ENCODE assay signal across 10 mouse cellular contexts in the genomic region with DNA sequence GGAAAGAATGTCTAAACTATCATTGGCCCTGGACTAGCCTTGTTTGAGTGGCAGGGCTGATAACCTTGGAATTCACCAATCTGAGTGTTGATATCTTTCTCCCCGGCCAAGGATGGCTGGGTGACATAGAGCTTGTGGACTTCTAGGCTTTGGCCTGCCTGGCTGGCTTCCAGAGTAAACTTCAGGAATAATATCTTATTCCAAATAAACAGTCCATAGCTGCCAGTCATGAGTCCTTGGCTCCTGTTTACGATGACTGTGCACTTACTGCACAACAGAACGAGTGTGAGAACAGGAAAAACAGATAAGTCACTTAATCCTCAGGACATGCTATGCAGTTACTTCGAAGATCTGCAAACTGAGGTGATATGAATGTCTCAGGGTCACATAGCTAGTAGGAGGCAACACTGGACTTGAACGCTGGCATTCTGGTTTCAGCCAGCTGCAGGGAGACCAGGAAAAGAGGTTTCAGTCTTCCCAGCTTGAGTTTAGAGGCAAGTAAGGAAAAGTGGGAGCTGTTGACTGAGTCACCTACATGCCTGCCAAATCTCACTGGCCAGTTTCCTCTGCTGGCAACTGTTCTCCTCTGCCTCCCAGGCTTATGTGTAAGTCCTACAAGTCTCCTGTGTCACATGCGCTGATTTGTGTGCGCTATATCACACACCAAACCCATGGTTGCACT.
DNase-seq lines count a peak whose midpoint lies in the region; ATAC-seq lines count a peak whose summit lies in the region.
"Had no signal": no experiment of that assay in that cellular context is flagged by ENCODE, and none has a peak within 500 bp of the region (broad histone marks: within the 10 kb centered on the region; RNA-seq: fewer than 3 reads in every experiment).

No protein-coding gene starts in this region.

- H3K4me3 ChIP-seq in limb, embryonic 10.5 days = no peak overlapping the region
- H3K4me3 ChIP-seq in forebrain, embryonic 13.5 days = no peak overlapping the region
- H3K4me3 ChIP-seq: neural tube, embryonic 13.5 days had no signal

- no peaks in the 10 kb centered on the region for H3K9me3 ChIP-seq in limb, embryonic 10.5 days (replicated peaks)
- H3K9me3 ChIP-seq in forebrain, embryonic 13.5 days (replicated peaks) = no peaks in the 10 kb centered on the region
- H3K9me3 ChIP-seq: neural tube, embryonic 13.5 days had no signal

- intact Hi-C loops in left cerebral cortex, postnatal 25 days (cut with DNase I) = no loop called here

- H3K27me3 ChIP-seq in limb, embryonic 10.5 days (ENCODE audit: low read depth, poor library complexity, severe bottlenecking) = no peaks in the 10 kb centered on the region
- no peaks in the 10 kb centered on the region for H3K27me3 ChIP-seq in forebrain, embryonic 13.5 days
- H3K27me3 ChIP-seq: neural tube, embryonic 13.5 days had no signal

- no peak overlapping the region for H3K9ac ChIP-seq in forebrain, embryonic 13.5 days
- H3K9ac ChIP-seq: neural tube, embryonic 13.5 days had no signal

- 84% methylated on average over 7 of the region's 7 CpGs for WGBS in limb, embryonic 10.5 days
- WGBS in forebrain, embryonic 13.5 days = 91% methylated on average over 7 of the region's 7 CpGs

- DNase-seq in 3T3-L1 (ENCODE audit: low read depth, low spot score) = peak; percentile 99
- peak; percentile 94 for DNase-seq in NIH3T3 (ENCODE audit: low read depth)
- DNase-seq in heart, adult 11 months = peak; percentile 98
- peak; percentile 14 to 93 for DNase-seq in left cerebral cortex, postnatal 25 days (ENCODE audit: low spot score in 2 of 2)
- DNase-seq in right cerebral cortex, postnatal 10 days (ENCODE audit: low spot score in 2 of 2) = peak; percentile 44 to 58
- DNase-seq in limb, embryonic 10.5 days (ENCODE audit: low spot score) = no peak

- ATAC-seq in forebrain, embryonic 13.5 days = no peak
- ATAC-seq in CD4-positive, CD25-positive, alpha-beta regulatory T cell, adult 4 months = no peak

- no peaks in the 10 kb centered on the region for H3K36me3 ChIP-seq in limb, embryonic 10.5 days
- no peaks in the 10 kb centered on the region for H3K36me3 ChIP-seq in forebrain, embryonic 13.5 days (ENCODE audit: poor library complexity, severe bottlenecking)
- H3K36me3 ChIP-seq: neural tube, embryonic 13.5 days had no signal

- H3K4me2 ChIP-seq in forebrain, embryonic 13.5 days = no peak overlapping the region
- H3K4me2 ChIP-seq: neural tube, embryonic 13.5 days had no signal

- H3K27ac ChIP-seq in limb, embryonic 10.5 days = no peak overlapping the region
- no peak overlapping the region for H3K27ac ChIP-seq in forebrain, embryonic 13.5 days
- H3K27ac ChIP-seq: kidney, postnatal 0 days; neural tube, embryonic 13.5 days had no signal

- H3K4me1 ChIP-seq in limb, embryonic 10.5 days = peaks cover 15% of the 10 kb centered on the region
- 0 out of 2 replicates have a peak, but pooled peaks cover 3% of the 10 kb centered on the region for H3K4me1 ChIP-seq in forebrain, embryonic 13.5 days
- H3K4me1 ChIP-seq: neural tube, embryonic 13.5 days had no signal
